Mouse (Mus musculus): Measurements from ENCODE around the gene Dlst.

- TF ChIP-seq CTCF (IDR thresholded peaks at IDR 0.05; ENCODE audit: control insufficient read depth, insufficient read depth, insufficient read length) (no peak), MYOD1 (IDR thresholded peaks at IDR 0.05; ENCODE audit: control insufficient read depth, insufficient read length, low read depth) (no peak)
These were observed 9.6 kb upstream of the Dlst start for GRCm38 (mm10) chr12:85101001-85101400.

Measured in C2C12 (cell line).